Mouse (Mus musculus): ENCODE measurements around the gene Zbtb20. TPM values are rescaled to one million over a fixed set of nuclear protein-coding genes. Genes with fewer than 3 reads are reported as not detected.

Gene Zbtb20
- total and polyA plus RNA-seq, 2 experiments from 2014 or later = 25.2 to 38.0 TPM

GRCm38 (mm10) chr16:43482738-43483137 is 607.1 kb downstream of the Zbtb20 start:
- 96% methylated on average over 2 of the region's 2 CpGs for WGBS
- H3K4me2 ChIP-seq (ENCODE audit: low read depth, low read length, poor library complexity, severe bottlenecking) = no peak overlapping the region
- no peak overlapping the region for H3K4me3 ChIP-seq (ENCODE audit: low read depth, low read length)
- no peaks in the 10 kb centered on the region for H3K9me3 ChIP-seq (ENCODE audit: low read length)
- H3K36me3 ChIP-seq (ENCODE audit: insufficient read depth, low read length) = no peaks in the 10 kb centered on the region
- DNase-seq (ENCODE audit: low spot score) (no peak), ATAC-seq (ENCODE audit: low FRiP score) (no peak)
- H3K27ac ChIP-seq (ENCODE audit: low read depth, low read length) = no peak overlapping the region
- H3K9ac ChIP-seq (replicated peaks; ENCODE audit: low read length, poor library complexity, severe bottlenecking) = no peak overlapping the region
- no peaks in the 10 kb centered on the region for H3K4me1 ChIP-seq (ENCODE audit: insufficient read depth, low read length)
- TF ChIP-seq CTCF (IDR thresholded peaks at IDR 0.05) = no peak
- no peaks in the 10 kb centered on the region for H3K27me3 ChIP-seq (ENCODE audit: insufficient read depth, low read length)

GRCm38 (mm10) chr16:43484400-43484799 is 608.7 kb downstream of the Zbtb20 start:
- H3K4me2 ChIP-seq (ENCODE audit: low read depth, low read length, poor library complexity, severe bottlenecking) = no peak overlapping the region
- no peak overlapping the region for H3K9ac ChIP-seq (replicated peaks; ENCODE audit: low read length, poor library complexity, severe bottlenecking)
- H3K9me3 ChIP-seq (ENCODE audit: low read length) = no peaks in the 10 kb centered on the region
- WGBS = 79% methylated on average over 4 of the region's 4 CpGs
- H3K4me3 ChIP-seq (ENCODE audit: low read depth, low read length) = no peak overlapping the region
- ATAC-seq (ENCODE audit: low FRiP score) (no peak), DNase-seq (ENCODE audit: low spot score) (no peak)
- no peak for TF ChIP-seq CTCF (IDR thresholded peaks at IDR 0.05)
- H3K27me3 ChIP-seq (ENCODE audit: insufficient read depth, low read length) = no peaks in the 10 kb centered on the region
- H3K4me1 ChIP-seq (ENCODE audit: insufficient read depth, low read length) = no peaks in the 10 kb centered on the region
- no peak overlapping the region for H3K27ac ChIP-seq (ENCODE audit: low read depth, low read length)
- no peaks in the 10 kb centered on the region for H3K36me3 ChIP-seq (ENCODE audit: insufficient read depth, low read length)

- H3K4me3 ChIP-seq (ENCODE audit: low read depth, low read length) = no peak overlapping the region
- no peak for ATAC-seq (ENCODE audit: low FRiP score)
- 83% methylated on average over 3 of the region's 3 CpGs for WGBS
- no peaks in the 10 kb centered on the region for H3K9me3 ChIP-seq (ENCODE audit: low read length)
- no peak overlapping the region for H3K9ac ChIP-seq (replicated peaks; ENCODE audit: low read length, poor library complexity, severe bottlenecking)
- H3K4me2 ChIP-seq (ENCODE audit: low read depth, low read length, poor library complexity, severe bottlenecking) = no peak overlapping the region
- TF ChIP-seq CTCF (IDR thresholded peaks at IDR 0.05) = no peak
- no peaks in the 10 kb centered on the region for H3K4me1 ChIP-seq (ENCODE audit: insufficient read depth, low read length)
- no peaks in the 10 kb centered on the region for H3K36me3 ChIP-seq (ENCODE audit: insufficient read depth, low read length)
- H3K27me3 ChIP-seq (ENCODE audit: insufficient read depth, low read length) = no peaks in the 10 kb centered on the region
- no peak for DNase-seq (ENCODE audit: low spot score)
- H3K27ac ChIP-seq (ENCODE audit: low read depth, low read length) = no peak overlapping the region
These were observed 613.7 kb downstream of the Zbtb20 start for GRCm38 (mm10) chr16:43489362-43489761.

GRCm38 (mm10) chr16:43489984-43490383 is 614.3 kb downstream of the Zbtb20 start:
- no peak for DNase-seq (ENCODE audit: low spot score)
- Histone ChIP-seq H3K27me3 (ENCODE audit: insufficient read depth, low read length) (no peaks in the 10 kb centered on the region), H3K27ac (ENCODE audit: low read depth, low read length) (no peak overlapping the region), H3K36me3 (ENCODE audit: insufficient read depth, low read length) (no peaks in the 10 kb centered on the region), H3K9me3 (ENCODE audit: low read length) (no peaks in the 10 kb centered on the region), H3K4me1 (ENCODE audit: insufficient read depth, low read length) (no peaks in the 10 kb centered on the region), H3K9ac (replicated peaks; ENCODE audit: low read length, poor library complexity, severe bottlenecking) (no peak overlapping the region), H3K4me2 (ENCODE audit: low read depth, low read length, poor library complexity, severe bottlenecking) (no peak overlapping the region), H3K4me3 (ENCODE audit: low read depth, low read length) (no peak overlapping the region)
- WGBS = 96% methylated on average over 12 of the region's 12 CpGs
- ATAC-seq (ENCODE audit: low FRiP score) = no peak
- no peak for TF ChIP-seq CTCF (IDR thresholded peaks at IDR 0.05)

GRCm38 (mm10) chr16:43492863-43493262 is 617.2 kb downstream of the Zbtb20 start:
- ATAC-seq (ENCODE audit: low FRiP score) = no peak
- H3K4me1 ChIP-seq (ENCODE audit: insufficient read depth, low read length) = no peaks in the 10 kb centered on the region
- H3K27me3 ChIP-seq (ENCODE audit: insufficient read depth, low read length) = no peaks in the 10 kb centered on the region
- TF ChIP-seq CTCF (IDR thresholded peaks at IDR 0.05) = no peak
- no peak overlapping the region for H3K4me2 ChIP-seq (ENCODE audit: low read depth, low read length, poor library complexity, severe bottlenecking)
- no peak for DNase-seq (ENCODE audit: low spot score)
- H3K9me3 ChIP-seq (ENCODE audit: low read length) = no peaks in the 10 kb centered on the region
- H3K4me3 ChIP-seq (ENCODE audit: low read depth, low read length) = no peak overlapping the region
- H3K9ac ChIP-seq (replicated peaks; ENCODE audit: low read length, poor library complexity, severe bottlenecking) = no peak overlapping the region
- no peaks in the 10 kb centered on the region for H3K36me3 ChIP-seq (ENCODE audit: insufficient read depth, low read length)
- WGBS = 71% methylated on average over 1 of the region's 1 CpGs
- H3K27ac ChIP-seq (ENCODE audit: low read depth, low read length) = no peak overlapping the region

- H3K36me3 ChIP-seq (ENCODE audit: insufficient read depth, low read length) = no peaks in the 10 kb centered on the region
- no peak overlapping the region for H3K4me3 ChIP-seq (ENCODE audit: low read depth, low read length)
- no peaks in the 10 kb centered on the region for H3K4me1 ChIP-seq (ENCODE audit: insufficient read depth, low read length)
- H3K27ac ChIP-seq (ENCODE audit: low read depth, low read length) = no peak overlapping the region
- DNase-seq (ENCODE audit: low spot score) (no peak), ATAC-seq (ENCODE audit: low FRiP score) (no peak)
- no peak for TF ChIP-seq CTCF (IDR thresholded peaks at IDR 0.05)
- H3K4me2 ChIP-seq (ENCODE audit: low read depth, low read length, poor library complexity, severe bottlenecking) = no peak overlapping the region
- no peaks in the 10 kb centered on the region for H3K9me3 ChIP-seq (ENCODE audit: low read length)
- no peaks in the 10 kb centered on the region for H3K27me3 ChIP-seq (ENCODE audit: insufficient read depth, low read length)
- WGBS = 40% methylated on average over 5 of the region's 5 CpGs
- H3K9ac ChIP-seq (replicated peaks; ENCODE audit: low read length, poor library complexity, severe bottlenecking) = no peak overlapping the region
These were observed 618.1 kb downstream of the Zbtb20 start for GRCm38 (mm10) chr16:43493596-43494385.
